20 mouse cellular contexts compared by ENCODE assay signal in genomic region chr3:99263471-99263903, GRCm38 (mm10). TPM values are rescaled to one million over a fixed set of nuclear protein-coding genes. Genes with fewer than 3 reads are reported as not detected.
DNase-seq lines count a peak whose midpoint lies in the region; ATAC-seq and TF ChIP-seq lines count a peak whose summit lies in the region.
"Had no signal": no experiment of that assay in that cellular context is flagged by ENCODE, and none has a peak within 500 bp of the region (broad histone marks: within the 10 kb centered on the region; RNA-seq: fewer than 3 reads in every experiment).

No protein-coding gene starts in this region.

- H3K4me1 ChIP-seq in midbrain, embryonic 10.5 days = no peaks in the 10 kb centered on the region
- no peaks in the 10 kb centered on the region for H3K4me1 ChIP-seq in midbrain, postnatal 0 days (ENCODE audit: insufficient read depth, low read length)
- peaks cover 68% of the 10 kb centered on the region for H3K4me1 ChIP-seq in limb, embryonic 12.5 days (replicated peaks)
- no peaks in the 10 kb centered on the region for H3K4me1 ChIP-seq in lung, adult 2 months (ENCODE audit: control insufficient read depth, insufficient read depth, low read length)
- H3K4me1 ChIP-seq: heart, embryonic 13.5 days; midbrain, embryonic 12.5 days; neural tube, embryonic 12.5 days had no signal

- peaks cover 100% of the 10 kb centered on the region for H3K27me3 ChIP-seq in midbrain, embryonic 10.5 days (ENCODE audit: low read depth, poor library complexity, severe bottlenecking)
- H3K27me3 ChIP-seq in midbrain, postnatal 0 days (ENCODE audit: insufficient read depth, low read length) = peaks cover 80% of the 10 kb centered on the region
- peaks cover 5% of the 10 kb centered on the region; the same call in 1 of the 2 replicates for H3K27me3 ChIP-seq in limb, embryonic 12.5 days

- H3K4me2 ChIP-seq in midbrain, postnatal 0 days (ENCODE audit: low read depth, low read length, poor library complexity, severe bottlenecking) = no peak overlapping the region
- H3K4me2 ChIP-seq in limb, embryonic 12.5 days = peak overlapping the region; percentile 66
- H3K4me2 ChIP-seq: heart, embryonic 13.5 days; midbrain, embryonic 12.5 days; neural tube, embryonic 12.5 days had no signal

- TF ChIP-seq POLR2A in lung, adult 2 months (IDR thresholded peaks at IDR 0.05; ENCODE audit: borderline replicate concordance, extremely low read depth, low read depth, low read length) = no peak

- H3K27ac ChIP-seq in midbrain, embryonic 10.5 days (replicated peaks) = no peak overlapping the region
- no peak overlapping the region for H3K27ac ChIP-seq in midbrain, postnatal 0 days (ENCODE audit: low read depth, low read length)
- peak overlapping the region; percentile 81 for H3K27ac ChIP-seq in limb, embryonic 12.5 days
- H3K27ac ChIP-seq: heart, embryonic 13.5 days; liver, embryonic 14.5 days; midbrain, embryonic 12.5 days; neural tube, embryonic 12.5 days had no signal

- no peaks in the 10 kb centered on the region for H3K9me3 ChIP-seq in midbrain, embryonic 10.5 days (replicated peaks)
- no peaks in the 10 kb centered on the region for H3K9me3 ChIP-seq in midbrain, postnatal 0 days (ENCODE audit: low read length)
- H3K9me3 ChIP-seq in limb, embryonic 12.5 days = peaks cover 8% of the 10 kb centered on the region; the same call in 1 of the 2 replicates
- H3K9me3 ChIP-seq: midbrain, embryonic 12.5 days; neural tube, embryonic 12.5 days had no signal

- WGBS in midbrain, embryonic 10.5 days = 11% methylated on average over 9 of the region's 9 CpGs
- 22% methylated on average over 9 of the region's 9 CpGs for WGBS in midbrain, postnatal 0 days
- WGBS in limb, embryonic 12.5 days = 21% methylated on average over 9 of the region's 9 CpGs
- 21% methylated on average over 9 of the region's 9 CpGs for WGBS in lung, adult 2 months

- TF ChIP-seq CTCF in midbrain, postnatal 0 days (IDR thresholded peaks at IDR 0.05) = no peak
- TF ChIP-seq CTCF in lung, adult 2 months (IDR thresholded peaks at IDR 0.05; ENCODE audit: insufficient read depth, low read length) = no peak

- peak; percentile 73 for DNase-seq in adrenal gland, adult 2 months
- DNase-seq in adrenal gland, adult 18-20 months (ENCODE audit: low spot score in 2 of 2) = no peak
- peak; percentile 31 for DNase-seq in midbrain, embryonic 10.5 days (ENCODE audit: low spot score)
- DNase-seq in midbrain, postnatal 0 days (ENCODE audit: low spot score) = no peak
- peak; percentile 55 to 65 for DNase-seq in adrenal gland, postnatal 36 days
- no peak for DNase-seq in kidney, adult 11 months
- no peak for DNase-seq in lung, adult 2 months
- DNase-seq: cerebellum, adult 18-20 months; gastrocnemius, postnatal 36 days; kidney, postnatal 25 days; lung, postnatal 14 days; thymus, adult 18-20 months had no signal

- no peak overlapping the region for H3K9ac ChIP-seq in midbrain, postnatal 0 days (replicated peaks; ENCODE audit: low read length, poor library complexity, severe bottlenecking)
- H3K9ac ChIP-seq in limb, embryonic 12.5 days (replicated peaks) = peak overlapping the region; percentile 18; the same call in 1 of the 2 replicates
- H3K9ac ChIP-seq: heart, embryonic 13.5 days; liver, embryonic 14.5 days; midbrain, embryonic 12.5 days; neural tube, embryonic 12.5 days had no signal

- no peak for ATAC-seq in midbrain, postnatal 0 days (ENCODE audit: low FRiP score)
- ATAC-seq in limb, embryonic 12.5 days (ENCODE audit: insufficient number of reproducible peaks, insufficient read depth, low FRiP score, low TSS enrichment, low read depth) = no peak

- no peaks in the 10 kb centered on the region for H3K36me3 ChIP-seq in midbrain, embryonic 10.5 days
- H3K36me3 ChIP-seq in midbrain, postnatal 0 days (ENCODE audit: insufficient read depth, low read length) = no peaks in the 10 kb centered on the region
- peaks cover 36% of the 10 kb centered on the region for H3K36me3 ChIP-seq in limb, embryonic 12.5 days
- H3K36me3 ChIP-seq: heart, embryonic 13.5 days; midbrain, embryonic 12.5 days; neural tube, embryonic 12.5 days had no signal

- no peak overlapping the region for H3K4me3 ChIP-seq in midbrain, embryonic 10.5 days
- no peak overlapping the region for H3K4me3 ChIP-seq in midbrain, postnatal 0 days (ENCODE audit: low read depth, low read length)
- H3K4me3 ChIP-seq in limb, embryonic 12.5 days (replicated peaks) = no peak overlapping the region
- no peak overlapping the region for H3K4me3 ChIP-seq in lung, adult 2 months (replicated peaks; ENCODE audit: extremely low read depth, low read depth, low read length)
- H3K4me3 ChIP-seq: heart, embryonic 13.5 days; midbrain, embryonic 12.5 days; neural tube, embryonic 12.5 days had no signal

RNA-seq across cellular contexts. Expression of gene Tbx15, which starts 23.3 kb away (rescaled TPM):
- under 1 TPM in 1 of 2 experiments, not detected in 1; 0.24 TPM for total RNA-seq in adrenal gland, adult 2 months (2021)
- 0.08 and 0.10 TPM in 2 replicates for polyA plus RNA-seq in adrenal gland, adult 2 months (2012; rRNA removed)
- total RNA-seq in adrenal gland, adult 18-20 months (2021) = under 1 TPM; 0.13 to 0.33 TPM
- polyA plus RNA-seq in midbrain, embryonic 10.5 days (2016; fragmentation: Nextera tagmentation; extraction: Ambion mirVana) = 1.2 TPM in 2 replicates
- total RNA-seq in midbrain, postnatal 0 days (2014; rRNA removed) = 1.3 and 13.1 TPM in 2 replicates
- 0.59 and 0.91 TPM in 2 replicates for polyA plus RNA-seq in midbrain, postnatal 0 days (2015; fragmentation: Nextera tagmentation; extraction: Ambion mirVana)
- under 1 TPM; 0.17 to 0.49 TPM for total RNA-seq in adrenal gland, postnatal 36 days (2021)
- polyA plus RNA-seq in limb, embryonic 12.5 days (2016; fragmentation: Nextera tagmentation; extraction: Ambion mirVana) = 26.5 and 32.6 TPM in 2 replicates
- polyA plus RNA-seq in lung, adult 2 months (2012; rRNA removed) = 0.07 and 3.0 TPM in 2 replicates
- total RNA-seq: hematopoietic stem cell, adult 5-6 weeks had no signal
- polyA plus RNA-seq: intestine, embryonic 14.5 days; small intestine, adult 2 months had no signal

Comparison
In these comparisons a context has a peak if more than half of its experiments do, and no peak if none do; other contexts are left out.
1. DNase-seq: peak in adrenal gland, adult 2 months (single experiment), midbrain, embryonic 10.5 days (single experiment) and adrenal gland, postnatal 36 days (2 of 2); none in adrenal gland, adult 18-20 months (0 of 2), midbrain, postnatal 0 days (single experiment), kidney, adult 11 months (single experiment) and lung, adult 2 months (single experiment).